Mouse (Mus musculus) G1E (cell line): ENCODE measurements around the gene Gstm2.

Experiments used
- CTCF ChIP-seq: IDR thresholded peaks from 2 replicates; pipeline ENCODE4 v1.5.1; 2012; ENCODE audit warnings: low read depth, low read length, inconsistent platforms, mixed read lengths
- GATA1 ChIP-seq: IDR thresholded peaks from 2 replicates; pipeline ENCODE4 v1.6.1; 2012; ENCODE audit warnings: borderline replicate concordance, low read length, inconsistent platforms, mixed read lengths
- GATA2 ChIP-seq: IDR thresholded peaks from 2 replicates; pipeline ENCODE4 v1.6.1; 2012; ENCODE audit warnings: low read depth, low read length, inconsistent platforms, borderline replicate concordance
- POLR2AphosphoS5 ChIP-seq: IDR thresholded peaks from 2 replicates; pipeline ENCODE4 v1.6.1; 2012; ENCODE audit warnings: low read depth, low read length, inconsistent platforms; ENCODE audit not compliant: insufficient replicate concordance

DNA sequence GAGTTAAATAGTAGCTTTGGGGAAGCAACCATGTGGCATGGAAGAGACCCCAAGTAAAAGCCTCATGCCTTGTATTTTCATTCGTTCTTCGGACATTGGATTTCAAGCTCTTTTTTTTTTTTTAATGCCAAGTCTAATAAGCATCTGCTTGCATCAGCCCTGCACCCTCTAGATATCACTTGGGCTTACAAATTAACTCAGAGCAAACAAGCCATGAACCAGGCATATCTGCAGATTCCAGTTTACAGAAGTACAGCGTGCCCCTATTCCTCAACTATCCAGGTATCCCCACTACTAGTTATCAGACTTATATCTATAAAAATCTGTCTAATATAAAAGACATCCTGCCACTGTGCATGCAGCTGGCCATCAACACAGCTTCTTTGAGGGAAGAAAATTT, 14.2 kb downstream of the Gstm2 start:
- TF ChIP-seq CTCF (no peak), POLR2AphosphoS5 (no peak), GATA1 (no peak), GATA2 (no peak)
